Mouse (Mus musculus): ENCODE data around the gene Flt4. TPM values are rescaled to one million over a fixed set of nuclear protein-coding genes. Genes with fewer than 3 reads are reported as not detected.
A peak's percentile ranks its signal among the peaks of the same experiment; 100 is the strongest.

The Flt4 gene
- polyA plus RNA-seq, 1 experiment = 2.8 TPM

DNA sequence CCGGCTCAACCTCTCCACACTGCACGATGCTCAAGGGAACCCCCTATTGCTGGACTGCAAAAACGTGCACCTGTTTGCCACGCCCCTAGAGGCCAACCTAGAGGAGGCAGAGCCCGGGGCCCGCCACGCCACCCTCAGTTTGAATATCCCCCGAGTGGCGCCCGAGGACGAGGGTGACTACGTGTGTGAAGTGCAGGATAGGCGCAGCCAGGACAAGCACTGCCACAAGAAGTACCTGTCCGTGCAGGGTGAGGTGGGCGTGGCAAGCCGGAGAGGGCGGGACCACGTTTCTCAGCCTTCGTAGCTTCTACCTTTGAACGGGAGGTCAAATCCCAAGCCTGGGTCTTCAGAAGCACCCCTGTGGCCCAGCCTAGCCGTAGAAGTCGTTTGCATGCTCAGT is 25.0 kb downstream of the Flt4 start:
- Histone ChIP-seq H3K4me3 (ENCODE audit: low read depth, low read length) (0 out of 2 replicates have a peak overlapping the region, but pooled peaks have one; percentile 8), H3K27ac (ENCODE audit: insufficient read depth, low read length) (no peak overlapping the region), H3K9ac (ENCODE audit: low read depth, poor library complexity, severe bottlenecking) (no peak overlapping the region), H3K36me3 (ENCODE audit: control insufficient read depth, insufficient read depth, low read length, poor library complexity, severe bottlenecking) (no peaks in the 10 kb centered on the region), H3K4me1 (ENCODE audit: control insufficient read depth, insufficient read depth, low read length) (no peaks in the 10 kb centered on the region), H3K27me3 (ENCODE audit: control insufficient read depth, insufficient read depth, low read length, poor library complexity, severe bottlenecking) (no peaks in the 10 kb centered on the region), H3K9me3 (replicated peaks; ENCODE audit: control insufficient read depth, insufficient read depth, low read length, poor library complexity, severe bottlenecking) (no peaks in the 10 kb centered on the region)
- TF ChIP-seq POLR2A (IDR thresholded peaks at IDR 0.05; ENCODE audit: insufficient read depth, low read length) = no peak
- TF ChIP-seq CTCF (IDR thresholded peaks at IDR 0.05; ENCODE audit: low read depth, low read length) = no peak
- no peak for TF ChIP-seq EP300 (IDR thresholded peaks at IDR 0.05; ENCODE audit: insufficient read depth, low read depth, low read length)

DNA sequence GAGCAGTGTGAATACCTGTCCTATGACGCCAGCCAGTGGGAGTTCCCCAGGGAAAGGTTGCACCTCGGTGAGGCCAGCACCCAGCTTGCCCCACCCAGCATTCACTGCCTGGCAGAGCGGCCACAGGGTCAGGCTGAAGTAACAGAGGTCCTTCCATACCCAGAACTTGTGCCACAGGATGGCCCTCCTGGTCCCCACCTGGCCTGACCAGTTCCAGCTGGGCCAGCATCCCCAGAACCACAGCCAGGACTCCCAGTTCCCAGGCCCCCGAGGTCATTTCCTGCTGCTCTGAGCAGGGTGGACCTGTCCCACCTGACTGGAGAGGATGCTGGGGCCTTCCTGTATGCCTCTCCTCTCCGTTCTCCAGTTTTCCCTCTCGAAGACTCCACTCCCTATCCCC is 26.6 kb downstream of the Flt4 start:
- Histone ChIP-seq H3K4me1 (ENCODE audit: control insufficient read depth, insufficient read depth, low read length) (no peaks in the 10 kb centered on the region), H3K9ac (ENCODE audit: low read depth, poor library complexity, severe bottlenecking) (no peak overlapping the region), H3K36me3 (ENCODE audit: control insufficient read depth, insufficient read depth, low read length, poor library complexity, severe bottlenecking) (no peaks in the 10 kb centered on the region), H3K27me3 (ENCODE audit: control insufficient read depth, insufficient read depth, low read length, poor library complexity, severe bottlenecking) (no peaks in the 10 kb centered on the region), H3K4me3 (ENCODE audit: low read depth, low read length) (no peak overlapping the region), H3K27ac (ENCODE audit: insufficient read depth, low read length) (no peak overlapping the region), H3K9me3 (replicated peaks; ENCODE audit: control insufficient read depth, insufficient read depth, low read length, poor library complexity, severe bottlenecking) (no peaks in the 10 kb centered on the region)
- no peak for TF ChIP-seq EP300 (IDR thresholded peaks at IDR 0.05; ENCODE audit: insufficient read depth, low read depth, low read length)
- TF ChIP-seq POLR2A (IDR thresholded peaks at IDR 0.05; ENCODE audit: insufficient read depth, low read length) = no peak

DNA sequence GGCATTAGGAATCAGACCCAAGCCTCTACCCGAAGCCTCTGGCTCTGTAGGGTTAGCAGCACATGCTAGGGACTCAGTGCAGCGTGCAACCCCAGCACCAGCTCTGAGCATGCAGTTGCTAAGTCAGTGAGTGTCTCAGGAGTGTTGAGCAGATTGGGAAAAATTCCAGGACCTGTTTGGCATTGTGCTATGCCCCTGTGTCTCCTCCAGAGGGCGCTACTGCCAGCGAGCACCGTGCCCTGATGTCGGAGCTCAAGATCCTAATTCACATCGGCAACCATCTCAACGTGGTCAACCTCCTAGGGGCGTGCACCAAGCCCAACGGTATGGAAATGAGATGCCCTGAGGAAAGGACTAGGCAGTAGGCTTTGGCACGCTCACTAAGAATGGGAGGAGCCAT is 27.4 kb downstream of the Flt4 start:
- Histone ChIP-seq H3K36me3 (ENCODE audit: control insufficient read depth, insufficient read depth, low read length, poor library complexity, severe bottlenecking) (no peaks in the 10 kb centered on the region), H3K4me1 (ENCODE audit: control insufficient read depth, insufficient read depth, low read length) (no peaks in the 10 kb centered on the region), H3K27me3 (ENCODE audit: control insufficient read depth, insufficient read depth, low read length, poor library complexity, severe bottlenecking) (no peaks in the 10 kb centered on the region), H3K9ac (ENCODE audit: low read depth, poor library complexity, severe bottlenecking) (no peak overlapping the region), H3K9me3 (replicated peaks; ENCODE audit: control insufficient read depth, insufficient read depth, low read length, poor library complexity, severe bottlenecking) (no peaks in the 10 kb centered on the region), H3K4me3 (ENCODE audit: low read depth, low read length) (peak overlapping the region; percentile 60), H3K27ac (ENCODE audit: insufficient read depth, low read length) (no peak overlapping the region)
- no peak for TF ChIP-seq POLR2A (IDR thresholded peaks at IDR 0.05; ENCODE audit: insufficient read depth, low read length)
- TF ChIP-seq CTCF (IDR thresholded peaks at IDR 0.05; ENCODE audit: low read depth, low read length) = peak; percentile 99
- TF ChIP-seq EP300 (IDR thresholded peaks at IDR 0.05; ENCODE audit: insufficient read depth, low read depth, low read length) = no peak

DNA sequence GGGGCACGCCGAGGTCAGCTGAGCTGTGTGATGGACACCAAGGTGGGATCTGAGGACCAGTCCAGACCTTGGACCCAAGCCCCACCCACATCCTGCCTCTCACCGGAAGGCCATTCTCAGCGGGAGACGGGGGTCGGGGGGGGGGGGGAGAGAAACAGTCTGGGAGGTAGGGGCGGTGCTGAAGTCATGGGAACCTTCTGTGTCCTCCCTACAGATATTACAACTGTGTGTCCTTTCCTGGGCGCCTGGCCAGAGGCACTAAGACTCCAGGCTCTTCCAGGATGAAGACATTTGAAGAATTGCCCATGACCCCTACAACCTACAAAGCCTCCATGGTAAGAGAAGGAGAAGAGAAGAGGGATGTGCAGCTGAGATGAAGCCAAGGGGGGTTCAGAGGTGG is 36.6 kb downstream of the Flt4 start:
- TF ChIP-seq POLR2A (IDR thresholded peaks at IDR 0.05; ENCODE audit: insufficient read depth, low read length) (no peak), EP300 (IDR thresholded peaks at IDR 0.05; ENCODE audit: insufficient read depth, low read depth, low read length) (no peak), CTCF (IDR thresholded peaks at IDR 0.05; ENCODE audit: low read depth, low read length) (no peak)
- no peaks in the 10 kb centered on the region for H3K9me3 ChIP-seq (replicated peaks; ENCODE audit: control insufficient read depth, insufficient read depth, low read length, poor library complexity, severe bottlenecking)
- no peak overlapping the region for H3K4me3 ChIP-seq (ENCODE audit: low read depth, low read length)
- peaks cover 5% of the 10 kb centered on the region for H3K4me1 ChIP-seq (ENCODE audit: control insufficient read depth, insufficient read depth, low read length)
- H3K9ac ChIP-seq (ENCODE audit: low read depth, poor library complexity, severe bottlenecking) = no peak overlapping the region
- no peaks in the 10 kb centered on the region for H3K27me3 ChIP-seq (ENCODE audit: control insufficient read depth, insufficient read depth, low read length, poor library complexity, severe bottlenecking)
- H3K36me3 ChIP-seq (ENCODE audit: control insufficient read depth, insufficient read depth, low read length, poor library complexity, severe bottlenecking) = no peaks in the 10 kb centered on the region
- H3K27ac ChIP-seq (ENCODE audit: insufficient read depth, low read length) = no peak overlapping the region

DNA sequence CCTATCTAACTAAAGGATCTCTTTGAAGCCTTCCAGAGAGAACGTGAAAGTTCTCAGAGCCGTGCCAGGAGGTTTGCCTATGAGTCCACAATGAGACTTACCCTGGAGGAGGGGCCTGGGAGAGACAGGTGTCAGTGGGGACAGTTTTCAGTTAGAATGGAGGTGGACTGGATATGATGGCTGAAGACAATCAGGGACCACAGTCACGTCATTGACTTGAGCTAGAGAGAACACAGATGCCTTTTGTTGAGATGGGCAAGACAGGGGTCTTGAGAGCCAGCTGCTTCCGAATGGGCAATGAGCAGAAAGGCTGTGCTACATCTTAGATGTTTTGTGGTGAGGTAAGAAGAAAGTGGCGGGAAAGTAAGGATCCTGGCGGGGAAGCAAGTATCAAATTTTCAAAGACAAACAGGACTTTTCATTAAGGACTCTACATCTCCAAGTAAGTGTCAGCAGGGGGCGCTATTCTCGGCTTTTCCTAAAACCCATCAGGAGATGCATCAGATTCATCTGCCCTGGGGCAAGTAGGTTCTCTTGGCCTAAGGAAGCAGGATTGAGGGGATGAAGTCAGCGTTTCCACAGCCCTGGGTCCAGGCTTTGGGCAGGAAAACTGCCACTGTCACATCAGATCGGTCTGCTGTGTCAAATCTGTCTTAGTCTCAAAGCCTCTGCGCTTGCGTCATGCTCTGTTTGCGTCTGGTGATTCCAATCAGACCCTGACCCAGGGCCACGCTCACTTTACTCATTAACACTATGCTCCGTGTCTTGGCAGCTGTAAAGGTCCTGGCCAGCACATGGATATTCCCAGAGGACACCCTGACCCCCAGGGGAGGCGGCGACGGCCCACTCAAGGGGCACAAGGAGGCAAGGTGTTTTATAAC is 41.3 kb downstream of the Flt4 start:
- no peak overlapping the region for H3K4me3 ChIP-seq (ENCODE audit: low read depth, low read length)
- no peak overlapping the region for H3K9ac ChIP-seq (ENCODE audit: low read depth, poor library complexity, severe bottlenecking)
- H3K4me1 ChIP-seq (ENCODE audit: control insufficient read depth, insufficient read depth, low read length) = peaks cover 14% of the 10 kb centered on the region
- no peaks in the 10 kb centered on the region for H3K27me3 ChIP-seq (ENCODE audit: control insufficient read depth, insufficient read depth, low read length, poor library complexity, severe bottlenecking)
- no peak overlapping the region for H3K27ac ChIP-seq (ENCODE audit: insufficient read depth, low read length)
- no peaks in the 10 kb centered on the region for H3K36me3 ChIP-seq (ENCODE audit: control insufficient read depth, insufficient read depth, low read length, poor library complexity, severe bottlenecking)
- no peaks in the 10 kb centered on the region for H3K9me3 ChIP-seq (replicated peaks; ENCODE audit: control insufficient read depth, insufficient read depth, low read length, poor library complexity, severe bottlenecking)
- TF ChIP-seq CTCF (IDR thresholded peaks at IDR 0.05; ENCODE audit: low read depth, low read length) (peak; percentile 29), EP300 (IDR thresholded peaks at IDR 0.05; ENCODE audit: insufficient read depth, low read depth, low read length) (no peak)

DNA sequence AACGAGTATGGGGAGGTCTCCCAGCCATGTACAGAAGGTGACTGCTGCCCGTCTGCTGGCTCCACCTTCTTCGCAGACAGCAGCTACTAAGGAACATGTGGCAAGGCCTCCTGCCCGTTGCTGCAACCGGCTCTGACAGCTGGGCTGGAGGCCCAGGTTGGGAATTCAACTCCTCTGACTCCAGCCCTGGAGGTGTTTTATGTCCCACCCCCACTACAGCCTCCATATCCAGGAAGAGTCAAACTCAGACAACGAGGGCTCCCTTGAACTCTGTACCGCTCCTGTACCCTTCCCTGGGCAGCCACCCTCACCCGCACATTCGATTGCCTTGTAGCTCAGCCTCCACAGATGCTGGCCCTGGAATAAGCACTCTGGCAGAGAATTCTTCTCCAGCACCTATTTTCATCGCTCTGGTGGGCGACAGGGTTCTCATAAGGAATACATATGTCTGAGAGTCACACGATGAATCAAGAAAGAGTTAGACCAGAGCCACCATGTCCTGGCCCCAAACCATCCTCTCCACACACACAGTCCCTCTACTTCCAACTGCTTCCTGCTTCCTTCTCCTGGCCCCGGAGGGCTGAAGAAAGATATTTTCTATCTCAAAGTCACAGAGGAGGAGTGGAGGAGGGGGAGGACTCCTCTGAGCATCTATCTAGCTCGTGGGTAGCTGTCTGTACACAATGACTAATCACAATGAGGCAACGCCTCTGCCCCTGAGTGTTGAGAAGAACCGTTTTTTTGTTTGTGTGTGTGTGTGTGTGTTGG is 42.1 kb downstream of the Flt4 start:
- peaks cover 12% of the 10 kb centered on the region for H3K4me1 ChIP-seq (ENCODE audit: control insufficient read depth, insufficient read depth, low read length)
- no peak overlapping the region for H3K9ac ChIP-seq (ENCODE audit: low read depth, poor library complexity, severe bottlenecking)
- no peak overlapping the region for H3K4me3 ChIP-seq (ENCODE audit: low read depth, low read length)
- H3K27me3 ChIP-seq (ENCODE audit: control insufficient read depth, insufficient read depth, low read length, poor library complexity, severe bottlenecking) = no peaks in the 10 kb centered on the region
- H3K36me3 ChIP-seq (ENCODE audit: control insufficient read depth, insufficient read depth, low read length, poor library complexity, severe bottlenecking) = no peaks in the 10 kb centered on the region
- TF ChIP-seq CTCF (IDR thresholded peaks at IDR 0.05; ENCODE audit: low read depth, low read length) (no peak), EP300 (IDR thresholded peaks at IDR 0.05; ENCODE audit: insufficient read depth, low read depth, low read length) (no peak), POLR2A (IDR thresholded peaks at IDR 0.05; ENCODE audit: insufficient read depth, low read length) (no peak)
- H3K9me3 ChIP-seq (replicated peaks; ENCODE audit: control insufficient read depth, insufficient read depth, low read length, poor library complexity, severe bottlenecking) = no peaks in the 10 kb centered on the region
- H3K27ac ChIP-seq (ENCODE audit: insufficient read depth, low read length) = no peak overlapping the region

Measured in ES-Bruce4 (cell line).